Mouse (Mus musculus) B cell, adult 2 months (primary cell): ENCODE measurements around the gene Oxsm.
A peak's percentile ranks its signal among the peaks of the same experiment; 100 is the strongest.

Experiments used
- DNase-seq, 2 experiments: peaks; one replicate each; pipeline ENCODE4 v3.0.0; 2022

Oxsm gene

GRCm38 (mm10) chr14:16249171-16249874 is at the start of gene Oxsm, which contains the start of gene Ngly1:
TSS of gene Oxsm (minus strand) at chr14:16249808.
TSS of gene Ngly1 (plus strand) at chr14:16249280.
- peak; percentile 87 to 90 for DNase-seq

GRCm38 (mm10) chr14:16296816-16297468 is 47.3 kb upstream of the Oxsm start:
- no peak for DNase-seq

GRCm38 (mm10) chr14:16293921-16294320 is 44.3 kb upstream of the Oxsm start:
- no peak for DNase-seq

- no peak for DNase-seq
These were observed 43.4 kb upstream of the Oxsm start for GRCm38 (mm10) chr14:16293015-16293414.

- no peak for DNase-seq
These were observed 42.8 kb upstream of the Oxsm start for GRCm38 (mm10) chr14:16292371-16292770.

- no peak for DNase-seq
These were observed 34.4 kb upstream of the Oxsm start for GRCm38 (mm10) chr14:16283966-16284365.

GRCm38 (mm10) chr14:16279196-16279595 is 29.6 kb upstream of the Oxsm start:
- DNase-seq, result no peak

GRCm38 (mm10) chr14:16273677-16274076 is 24.1 kb upstream of the Oxsm start:
- no peak for DNase-seq

GRCm38 (mm10) chr14:16269776-16270175 is 20.2 kb upstream of the Oxsm start:
- DNase-seq, result no peak

GRCm38 (mm10) chr14:16267028-16267427 is 17.4 kb upstream of the Oxsm start:
- DNase-seq, result no peak

GRCm38 (mm10) chr14:16261869-16262268 is 12.3 kb upstream of the Oxsm start:
- DNase-seq, result no peak

- DNase-seq, result no peak
These were observed 10.9 kb upstream of the Oxsm start for GRCm38 (mm10) chr14:16260541-16260940.

GRCm38 (mm10) chr14:16256209-16256608 is 6.6 kb upstream of the Oxsm start:
- no peak for DNase-seq

- DNase-seq, result no peak
These were observed 6.1 kb upstream of the Oxsm start for GRCm38 (mm10) chr14:16255745-16256144.

- DNase-seq, result no peak
These were observed 491 bp upstream of the Oxsm start for GRCm38 (mm10) chr14:16250099-16250498.

GRCm38 (mm10) chr14:16248603-16249157 is 928 bp downstream of the Oxsm start:
- DNase-seq, result no peak

- no peak for DNase-seq
These were observed 1.5 kb downstream of the Oxsm start for GRCm38 (mm10) chr14:16248135-16248534.

GRCm38 (mm10) chr14:16246340-16246912 is 3.2 kb downstream of the Oxsm start:
- DNase-seq, result no peak

- no peak for DNase-seq
These were observed 4.5 kb downstream of the Oxsm start for GRCm38 (mm10) chr14:16245127-16245526.

GRCm38 (mm10) chr14:16244370-16244769 is 5.2 kb downstream of the Oxsm start:
- peak; percentile 16 to 31 for DNase-seq

GRCm38 (mm10) chr14:16243603-16244209 is 5.9 kb downstream of the Oxsm start:
- DNase-seq, result peak; percentile 36

GRCm38 (mm10) chr14:16242947-16243602 is 6.5 kb downstream of the Oxsm start:
- peak; percentile 88 to 92 for DNase-seq
